11 mouse cellular contexts compared by ENCODE assay signal in genomic region chr4:123236431-123237031, GRCm38 (mm10). TPM values are rescaled to one million over a fixed set of nuclear protein-coding genes. Genes with fewer than 3 reads are reported as not detected.
DNase-seq lines count a peak whose midpoint lies in the region; ATAC-seq and TF ChIP-seq lines count a peak whose summit lies in the region.
"Had no signal": no experiment of that assay in that cellular context is flagged by ENCODE, and none has a peak within 500 bp of the region (broad histone marks: within the 10 kb centered on the region; RNA-seq: fewer than 3 reads in every experiment).

No protein-coding gene starts in this region.

- no peak overlapping the region for H3K4me2 ChIP-seq in forebrain, embryonic 16.5 days (ENCODE audit: low read length)
- peak overlapping the region; percentile 27 for H3K4me2 ChIP-seq in intestine, embryonic 14.5 days (ENCODE audit: low read length)
- no peak overlapping the region for H3K4me2 ChIP-seq in intestine, postnatal 0 days (replicated peaks; ENCODE audit: low read depth)
- H3K4me2 ChIP-seq in stomach, postnatal 0 days (replicated peaks; ENCODE audit: low read depth): peak overlapping the region; percentile 8; the same call in 1 of the 2 replicates
- H3K4me2 ChIP-seq: limb, embryonic 13.5 days had no signal

- peaks cover 57% of the 10 kb centered on the region for H3K4me1 ChIP-seq in forebrain, embryonic 10.5 days
- peaks cover 12% of the 10 kb centered on the region for H3K4me1 ChIP-seq in forebrain, embryonic 16.5 days (replicated peaks; ENCODE audit: control insufficient read depth, insufficient read depth, low read length)
- peaks cover 28% of the 10 kb centered on the region for H3K4me1 ChIP-seq in intestine, embryonic 14.5 days (replicated peaks; ENCODE audit: control insufficient read depth, insufficient read depth, low read length)
- no peaks in the 10 kb centered on the region for H3K4me1 ChIP-seq in intestine, postnatal 0 days (replicated peaks; ENCODE audit: control insufficient read depth, insufficient read depth, low read length)
- no peaks in the 10 kb centered on the region; the same call in 1 of the 2 replicates for H3K4me1 ChIP-seq in stomach, postnatal 0 days (replicated peaks; ENCODE audit: control insufficient read depth, insufficient read depth)

- no peak for ATAC-seq in forebrain, embryonic 16.5 days
- ATAC-seq in intestine, embryonic 14.5 days (replicated peaks; ENCODE audit: low FRiP score, low TSS enrichment, low read depth): no peak
- ATAC-seq in intestine, postnatal 0 days: no peak
- no peak for ATAC-seq in stomach, postnatal 0 days (ENCODE audit: low FRiP score, low TSS enrichment)

- 85% methylated on average over 13 of the region's 13 CpGs for WGBS in forebrain, embryonic 10.5 days
- 85% methylated on average over 13 of the region's 13 CpGs for WGBS in forebrain, embryonic 16.5 days
- WGBS in intestine, embryonic 14.5 days: 78% methylated on average over 13 of the region's 13 CpGs
- WGBS in intestine, postnatal 0 days: 77% methylated on average over 13 of the region's 13 CpGs
- WGBS in stomach, postnatal 0 days: 71% methylated on average over 13 of the region's 13 CpGs

- H3K9me3 ChIP-seq in forebrain, embryonic 10.5 days: no peaks in the 10 kb centered on the region
- H3K9me3 ChIP-seq in forebrain, embryonic 16.5 days (ENCODE audit: control insufficient read depth, low read length): no peaks in the 10 kb centered on the region
- no peaks in the 10 kb centered on the region for H3K9me3 ChIP-seq in intestine, embryonic 14.5 days (ENCODE audit: control insufficient read depth, low read length)
- no peaks in the 10 kb centered on the region for H3K9me3 ChIP-seq in intestine, postnatal 0 days (ENCODE audit: control insufficient read depth)
- no peaks in the 10 kb centered on the region for H3K9me3 ChIP-seq in stomach, postnatal 0 days (ENCODE audit: control insufficient read depth, low read length)
- H3K9me3 ChIP-seq: limb, embryonic 13.5 days had no signal

- no peak for TF ChIP-seq EP300 in stomach, postnatal 0 days (optimal IDR thresholded peaks at IDR 0.05)

- peak overlapping the region; percentile 51; the same call in 1 of the 2 replicates for H3K27ac ChIP-seq in forebrain, embryonic 10.5 days
- H3K27ac ChIP-seq in forebrain, embryonic 16.5 days (ENCODE audit: low read length): no peak overlapping the region
- H3K27ac ChIP-seq in intestine, embryonic 14.5 days (ENCODE audit: low read depth): 0 out of 2 replicates have a peak overlapping the region, but pooled peaks have one; percentile 2
- H3K27ac ChIP-seq in intestine, postnatal 0 days (ENCODE audit: low read depth, low read length): no peak overlapping the region
- peak overlapping the region; percentile 8; the same call in 1 of the 2 replicates for H3K27ac ChIP-seq in stomach, postnatal 0 days (replicated peaks)
- H3K27ac ChIP-seq: limb, embryonic 13.5 days had no signal

- peaks cover 100% of the 10 kb centered on the region for H3K27me3 ChIP-seq in forebrain, embryonic 10.5 days (ENCODE audit: poor library complexity, severe bottlenecking)
- H3K27me3 ChIP-seq in forebrain, embryonic 16.5 days (replicated peaks; ENCODE audit: control insufficient read depth, insufficient read depth, low read length): peaks cover 54% of the 10 kb centered on the region
- H3K27me3 ChIP-seq in intestine, embryonic 14.5 days (replicated peaks; ENCODE audit: control insufficient read depth, insufficient read depth, low read length): peaks cover 16% of the 10 kb centered on the region
- H3K27me3 ChIP-seq in intestine, postnatal 0 days (replicated peaks; ENCODE audit: control insufficient read depth, insufficient read depth, low read length): peaks cover 37% of the 10 kb centered on the region; the same call in 1 of the 2 replicates
- no peaks in the 10 kb centered on the region for H3K27me3 ChIP-seq in stomach, postnatal 0 days (ENCODE audit: control insufficient read depth, insufficient read depth, low read length)

- DNase-seq in forebrain, embryonic 10.5 days (ENCODE audit: extremely low spot score, low spot score): no peak
- no peak for DNase-seq in intestine, embryonic 14.5 days (ENCODE audit: low spot score)
- peak; percentile 56 for DNase-seq in thymus, postnatal 0 days (ENCODE audit: low spot score)
- no peak for DNase-seq in thymus, postnatal 25 days
- no peak for DNase-seq in stomach, postnatal 0 days (ENCODE audit: low spot score)
- DNase-seq in spleen, adult 12 weeks (ENCODE audit: low spot score): no peak
- DNase-seq: layer of hippocampus, adult 9-11 months had no signal

- no peaks in the 10 kb centered on the region for H3K36me3 ChIP-seq in forebrain, embryonic 10.5 days (replicated peaks)
- no peaks in the 10 kb centered on the region for H3K36me3 ChIP-seq in forebrain, embryonic 16.5 days (ENCODE audit: control insufficient read depth, insufficient read depth)
- no peaks in the 10 kb centered on the region for H3K36me3 ChIP-seq in intestine, embryonic 14.5 days (ENCODE audit: control insufficient read depth, insufficient read depth, low read length)
- H3K36me3 ChIP-seq in intestine, postnatal 0 days (ENCODE audit: control insufficient read depth, insufficient read depth): no peaks in the 10 kb centered on the region
- H3K36me3 ChIP-seq in stomach, postnatal 0 days (ENCODE audit: control insufficient read depth, insufficient read depth, low read length): no peaks in the 10 kb centered on the region
- H3K36me3 ChIP-seq: limb, embryonic 13.5 days had no signal

- H3K9ac ChIP-seq in forebrain, embryonic 16.5 days (replicated peaks; ENCODE audit: low read depth, low read length): no peak overlapping the region
- no peak overlapping the region for H3K9ac ChIP-seq in intestine, embryonic 14.5 days (ENCODE audit: low read length)
- no peak overlapping the region for H3K9ac ChIP-seq in intestine, postnatal 0 days (ENCODE audit: low read depth, low read length)
- H3K9ac ChIP-seq in stomach, postnatal 0 days (ENCODE audit: low read length): no peak overlapping the region
- H3K9ac ChIP-seq: limb, embryonic 13.5 days had no signal

- TF ChIP-seq CTCF in intestine, postnatal 0 days (IDR thresholded peaks at IDR 0.05; ENCODE audit: low read depth): no peak
- no peak for TF ChIP-seq CTCF in stomach, postnatal 0 days (IDR thresholded peaks at IDR 0.05; ENCODE audit: low read depth)

- no peak overlapping the region for H3K4me3 ChIP-seq in forebrain, embryonic 10.5 days
- no peak overlapping the region for H3K4me3 ChIP-seq in forebrain, embryonic 16.5 days (replicated peaks; ENCODE audit: low read length)
- H3K4me3 ChIP-seq in intestine, embryonic 14.5 days (ENCODE audit: low read depth, low read length): no peak overlapping the region
- H3K4me3 ChIP-seq in intestine, postnatal 0 days (ENCODE audit: low read depth, low read length): no peak overlapping the region
- H3K4me3 ChIP-seq in stomach, postnatal 0 days (ENCODE audit: low read depth, low read length): no peak overlapping the region
- H3K4me3 ChIP-seq: limb, embryonic 13.5 days had no signal

RNA-seq across cellular contexts. Expression of gene Heyl, which starts 3.2 kb away (rescaled TPM):
- 6.6 and 6.7 TPM in 2 replicates for polyA plus RNA-seq in forebrain, embryonic 10.5 days (2016; fragmentation: Nextera tagmentation; extraction: Ambion mirVana)
- 4.5 and 5.3 TPM in 2 replicates for polyA plus RNA-seq in forebrain, embryonic 16.5 days (2015; fragmentation: Nextera tagmentation; extraction: Ambion mirVana)
- 16.0 and 16.8 TPM in 2 replicates for polyA plus RNA-seq in intestine, embryonic 14.5 days (2014; fragmentation: Nextera tagmentation; extraction: Ambion mirVana)
- polyA plus RNA-seq in intestine, postnatal 0 days (2015; fragmentation: Nextera tagmentation; extraction: Ambion mirVana): 4.3 and 4.5 TPM in 2 replicates
- polyA plus RNA-seq in thymus, postnatal 0 days (2015; fragmentation: Nextera tagmentation; extraction: Ambion mirVana): 2.3 and 3.7 TPM in 2 replicates
- 4.9 and 6.0 TPM in 2 replicates for polyA plus RNA-seq in stomach, postnatal 0 days (2015; fragmentation: Nextera tagmentation; extraction: Ambion mirVana)

RNA-seq across cellular contexts. Expression of gene Pabpc4, which starts 25.6 kb away (rescaled TPM):
- 55.4 and 57.9 TPM in 2 replicates for polyA plus RNA-seq in forebrain, embryonic 10.5 days (2016; fragmentation: Nextera tagmentation; extraction: Ambion mirVana)
- polyA plus RNA-seq in forebrain, embryonic 16.5 days (2015; fragmentation: Nextera tagmentation; extraction: Ambion mirVana): 28.5 and 34.5 TPM in 2 replicates
- 72.1 and 72.2 TPM in 2 replicates for polyA plus RNA-seq in intestine, embryonic 14.5 days (2014; fragmentation: Nextera tagmentation; extraction: Ambion mirVana)
- polyA plus RNA-seq in intestine, postnatal 0 days (2015; fragmentation: Nextera tagmentation; extraction: Ambion mirVana): 12.6 and 15.0 TPM in 2 replicates
- polyA plus RNA-seq in thymus, postnatal 0 days (2015; fragmentation: Nextera tagmentation; extraction: Ambion mirVana): 26.1 and 26.4 TPM in 2 replicates
- 14.6 and 15.7 TPM in 2 replicates for polyA plus RNA-seq in stomach, postnatal 0 days (2015; fragmentation: Nextera tagmentation; extraction: Ambion mirVana)

RNA-seq across cellular contexts. Expression of gene Nt5c1a, which starts 35.2 kb away (rescaled TPM):
- not detected in 2 replicates for polyA plus RNA-seq in forebrain, embryonic 10.5 days (2016; fragmentation: Nextera tagmentation; extraction: Ambion mirVana)
- not detected in 2 replicates for polyA plus RNA-seq in forebrain, embryonic 16.5 days (2015; fragmentation: Nextera tagmentation; extraction: Ambion mirVana)
- not detected in 2 replicates for polyA plus RNA-seq in intestine, embryonic 14.5 days (2014; fragmentation: Nextera tagmentation; extraction: Ambion mirVana)
- polyA plus RNA-seq in intestine, postnatal 0 days (2015; fragmentation: Nextera tagmentation; extraction: Ambion mirVana): not detected in 2 replicates
- not detected in 2 replicates for polyA plus RNA-seq in thymus, postnatal 0 days (2015; fragmentation: Nextera tagmentation; extraction: Ambion mirVana)
- polyA plus RNA-seq in stomach, postnatal 0 days (2015; fragmentation: Nextera tagmentation; extraction: Ambion mirVana): not detected in 2 replicates
- polyA plus RNA-seq: limb, embryonic 13.5 days; neural tube, embryonic 14.5 days had no signal

RNA-seq across cellular contexts. Expression of gene Hpcal4, which starts 53.5 kb away (rescaled TPM):
- polyA plus RNA-seq in forebrain, embryonic 10.5 days (2016; fragmentation: Nextera tagmentation; extraction: Ambion mirVana): 0.30 and 0.73 TPM in 2 replicates
- polyA plus RNA-seq in forebrain, embryonic 16.5 days (2015; fragmentation: Nextera tagmentation; extraction: Ambion mirVana): 30.6 and 55.7 TPM in 2 replicates
- polyA plus RNA-seq in intestine, embryonic 14.5 days (2014; fragmentation: Nextera tagmentation; extraction: Ambion mirVana): 7.5 and 7.8 TPM in 2 replicates
- polyA plus RNA-seq in intestine, postnatal 0 days (2015; fragmentation: Nextera tagmentation; extraction: Ambion mirVana): 5.0 and 7.2 TPM in 2 replicates
- polyA plus RNA-seq in thymus, postnatal 0 days (2015; fragmentation: Nextera tagmentation; extraction: Ambion mirVana): 0.30 and 0.41 TPM in 2 replicates
- polyA plus RNA-seq in stomach, postnatal 0 days (2015; fragmentation: Nextera tagmentation; extraction: Ambion mirVana): 1.8 and 3.0 TPM in 2 replicates

Comparison
In these comparisons a context has a peak if more than half of its experiments do, and no peak if none do; other contexts are left out.
1. H3K27ac ChIP-seq: peak in forebrain, embryonic 10.5 days (single experiment), intestine, embryonic 14.5 days (single experiment) and stomach, postnatal 0 days (single experiment); none in forebrain, embryonic 16.5 days (single experiment) and intestine, postnatal 0 days (single experiment).
2. H3K4me2 ChIP-seq: peak in intestine, embryonic 14.5 days (single experiment) and stomach, postnatal 0 days (single experiment); none in forebrain, embryonic 16.5 days (single experiment) and intestine, postnatal 0 days (single experiment).